ENCODE assay signal across 10 mouse cellular contexts in genomic region chr13:49242321-49243065, GRCm38 (mm10). TPM values are rescaled to one million over a fixed set of nuclear protein-coding genes. Genes with fewer than 3 reads are reported as not detected.
A peak's percentile ranks its signal among the peaks of the same experiment; 100 is the strongest.
DNase-seq lines count a peak whose midpoint lies in the region; ATAC-seq lines count a peak whose summit lies in the region.
"Had no signal": no experiment of that assay in that cellular context is flagged by ENCODE, and none has a peak within 500 bp of the region (broad histone marks: within the 10 kb centered on the region; RNA-seq: fewer than 3 reads in every experiment).

No protein-coding gene starts in this region.

- H3K27me3 ChIP-seq in heart, embryonic 10.5 days (ENCODE audit: insufficient read depth, poor library complexity, severe bottlenecking) = peaks cover 38% of the 10 kb centered on the region
- H3K27me3 ChIP-seq in lung, embryonic 15.5 days = peaks cover 14% of the 10 kb centered on the region
- H3K27me3 ChIP-seq in kidney, embryonic 15.5 days = peaks cover 18% of the 10 kb centered on the region

- no peaks in the 10 kb centered on the region for H3K36me3 ChIP-seq in heart, embryonic 10.5 days
- H3K36me3 ChIP-seq in lung, embryonic 15.5 days = no peaks in the 10 kb centered on the region
- H3K36me3 ChIP-seq in kidney, embryonic 15.5 days = no peaks in the 10 kb centered on the region
- H3K36me3 ChIP-seq: embryonic facial prominence, embryonic 13.5 days had no signal

- ATAC-seq in activated CD4-positive, CD25-positive, alpha-beta regulatory T cell, adult 4 months = peak; percentile 94
- peak; percentile 23; the same call in 1 of the 2 replicates for ATAC-seq in lung, embryonic 15.5 days (ENCODE audit: borderline replicate concordance, extremely low read depth, low FRiP score, low TSS enrichment)
- ATAC-seq in kidney, embryonic 15.5 days (replicated peaks; ENCODE audit: low FRiP score) = no peak

- H3K9ac ChIP-seq in lung, embryonic 15.5 days = no peak overlapping the region
- no peak overlapping the region for H3K9ac ChIP-seq in kidney, embryonic 15.5 days
- H3K9ac ChIP-seq: embryonic facial prominence, embryonic 13.5 days had no signal

- H3K4me2 ChIP-seq in lung, embryonic 15.5 days = no peak overlapping the region
- H3K4me2 ChIP-seq in kidney, embryonic 15.5 days = no peak overlapping the region
- H3K4me2 ChIP-seq: embryonic facial prominence, embryonic 13.5 days had no signal

- no peak overlapping the region for H3K27ac ChIP-seq in heart, embryonic 10.5 days
- H3K27ac ChIP-seq in lung, embryonic 15.5 days = no peak overlapping the region
- no peak overlapping the region for H3K27ac ChIP-seq in kidney, embryonic 15.5 days
- H3K27ac ChIP-seq: embryonic facial prominence, embryonic 13.5 days had no signal

- H3K9me3 ChIP-seq in heart, embryonic 10.5 days = no peaks in the 10 kb centered on the region
- no peaks in the 10 kb centered on the region for H3K9me3 ChIP-seq in lung, embryonic 15.5 days
- no peaks in the 10 kb centered on the region for H3K9me3 ChIP-seq in kidney, embryonic 15.5 days (replicated peaks)
- H3K9me3 ChIP-seq: embryonic facial prominence, embryonic 13.5 days had no signal

- WGBS in heart, embryonic 10.5 days = 52% methylated on average over 9 of the region's 9 CpGs
- 49% methylated on average over 9 of the region's 9 CpGs for WGBS in lung, embryonic 15.5 days
- WGBS in kidney, embryonic 15.5 days = 79% methylated on average over 9 of the region's 9 CpGs

- DNase-seq in heart, adult 9 months (ENCODE audit: low spot score in 2 of 2) = peak; percentile 31 to 61
- no peak for DNase-seq in heart, embryonic 10.5 days (ENCODE audit: low spot score)
- peak; percentile 52 to 61 for DNase-seq in spleen, postnatal 14 days (ENCODE audit: low spot score in 2 of 2)
- DNase-seq in urinary bladder, postnatal 36 days (ENCODE audit: low spot score in 2 of 2) = no peak
- no peak for DNase-seq in gastrocnemius, adult 8-10 months (ENCODE audit: low spot score in 2 of 2)
- DNase-seq: kidney, postnatal 4 days had no signal

- peaks cover 9% of the 10 kb centered on the region; the same call in 1 of the 2 replicates for H3K4me1 ChIP-seq in heart, embryonic 10.5 days
- peaks cover 2% of the 10 kb centered on the region; the same call in 1 of the 2 replicates for H3K4me1 ChIP-seq in lung, embryonic 15.5 days
- peaks cover 3% of the 10 kb centered on the region for H3K4me1 ChIP-seq in kidney, embryonic 15.5 days

- no peak overlapping the region for H3K4me3 ChIP-seq in heart, embryonic 10.5 days
- no peak overlapping the region for H3K4me3 ChIP-seq in lung, embryonic 15.5 days
- H3K4me3 ChIP-seq in kidney, embryonic 15.5 days (replicated peaks) = no peak overlapping the region
- H3K4me3 ChIP-seq: embryonic facial prominence, embryonic 13.5 days had no signal

RNA-seq across cellular contexts. Expression of gene Susd3, which starts 6.0 kb away (rescaled TPM):
- polyA plus RNA-seq in heart, embryonic 10.5 days (2016; fragmentation: Nextera tagmentation; extraction: Ambion mirVana) = 0.41 and 1.1 TPM in 2 replicates
- 10 to 100 TPM; 61.0 to 67.4 TPM for polyA plus RNA-seq in activated CD4-positive, CD25-positive, alpha-beta regulatory T cell, adult 4 months (2017; shearing (Covaris generic))
- polyA plus RNA-seq in lung, embryonic 15.5 days (2015; fragmentation: Nextera tagmentation; extraction: Ambion mirVana) = 1.5 and 2.2 TPM in 2 replicates
- 18.5 and 22.7 TPM in 2 replicates for polyA plus RNA-seq in kidney, embryonic 15.5 days (2015; fragmentation: Nextera tagmentation; extraction: Ambion mirVana)
- under 1 TPM in 1 of 4 experiments, not detected in 3; 0.94 TPM for total RNA-seq in gastrocnemius, adult 8-10 months (2022)

RNA-seq across cellular contexts. Expression of gene Card19, which starts 26.7 kb away (rescaled TPM):
- 52.7 and 64.6 TPM in 2 replicates for polyA plus RNA-seq in heart, embryonic 10.5 days (2016; fragmentation: Nextera tagmentation; extraction: Ambion mirVana)
- 10 to 100 TPM; 56.9 to 66.6 TPM for polyA plus RNA-seq in activated CD4-positive, CD25-positive, alpha-beta regulatory T cell, adult 4 months (2017; shearing (Covaris generic))
- 47.4 and 52.6 TPM in 2 replicates for polyA plus RNA-seq in lung, embryonic 15.5 days (2015; fragmentation: Nextera tagmentation; extraction: Ambion mirVana)
- 45.7 and 47.2 TPM in 2 replicates for polyA plus RNA-seq in kidney, embryonic 15.5 days (2015; fragmentation: Nextera tagmentation; extraction: Ambion mirVana)
- total RNA-seq in gastrocnemius, adult 8-10 months (2022) = 100 to 1,000 TPM; 121 to 134 (median 131) TPM

RNA-seq across cellular contexts. Expression of gene Ninj1, which starts 55.2 kb away (rescaled TPM):
- 51.3 and 55.3 TPM in 2 replicates for polyA plus RNA-seq in heart, embryonic 10.5 days (2016; fragmentation: Nextera tagmentation; extraction: Ambion mirVana)
- polyA plus RNA-seq in activated CD4-positive, CD25-positive, alpha-beta regulatory T cell, adult 4 months (2017; shearing (Covaris generic)) = 10 to 100 TPM; 30.1 to 36.9 TPM
- 44.5 and 45.1 TPM in 2 replicates for polyA plus RNA-seq in lung, embryonic 15.5 days (2015; fragmentation: Nextera tagmentation; extraction: Ambion mirVana)
- polyA plus RNA-seq in kidney, embryonic 15.5 days (2015; fragmentation: Nextera tagmentation; extraction: Ambion mirVana) = 57.5 and 59.8 TPM in 2 replicates
- total RNA-seq in gastrocnemius, adult 8-10 months (2022) = 10 to 100 TPM; 15.4 to 22.5 (median 19.0) TPM

Comparison
In these comparisons a context has a peak if more than half of its experiments do, and no peak if none do; other contexts are left out.
1. DNase-seq: peak in heart, adult 9 months (2 of 2) and spleen, postnatal 14 days (2 of 2); none in heart, embryonic 10.5 days (single experiment), urinary bladder, postnatal 36 days (0 of 2) and gastrocnemius, adult 8-10 months (0 of 2).